ENCODE assay signal across 30 mouse cellular contexts in genomic region chrX:50456136-50456535, GRCm38 (mm10). TPM values are rescaled to one million over a fixed set of nuclear protein-coding genes. Genes with fewer than 3 reads are reported as not detected.
DNase-seq lines count a peak whose midpoint lies in the region; ATAC-seq lines count a peak whose summit lies in the region.
"Had no signal": no experiment of that assay in that cellular context is flagged by ENCODE, and none has a peak within 500 bp of the region (broad histone marks: within the 10 kb centered on the region; RNA-seq: fewer than 3 reads in every experiment).

No protein-coding gene starts in this region.

- H3K27ac ChIP-seq in forebrain, embryonic 13.5 days: no peak overlapping the region

- no peak overlapping the region for H3K9ac ChIP-seq in forebrain, embryonic 13.5 days

- ATAC-seq in monocyte, adult 5-6 weeks (replicated peaks; ENCODE audit: insufficient number of reproducible peaks, low FRiP score, low TSS enrichment, poor library complexity, severe bottlenecking): no peak
- ATAC-seq in forebrain, embryonic 13.5 days: no peak
- ATAC-seq: activated CD4-positive, CD25-positive, alpha-beta regulatory T cell, adult 4 months; CD4-positive, CD25-positive, alpha-beta regulatory T cell, adult 4 months; Patski had no signal

- no peaks in the 10 kb centered on the region for H3K4me1 ChIP-seq in forebrain, embryonic 13.5 days

- H3K4me2 ChIP-seq in forebrain, embryonic 13.5 days: no peak overlapping the region

- WGBS in forebrain, embryonic 13.5 days: 50% methylated on average over 1 of the region's 1 CpGs

- H3K27me3 ChIP-seq in forebrain, embryonic 13.5 days: no peaks in the 10 kb centered on the region
- H3K27me3 ChIP-seq: CH12.LX had no signal

- no peaks in the 10 kb centered on the region for H3K36me3 ChIP-seq in forebrain, embryonic 13.5 days (ENCODE audit: poor library complexity, severe bottlenecking)
- H3K36me3 ChIP-seq: G1E had no signal

- H3K9me3 ChIP-seq in forebrain, embryonic 13.5 days (replicated peaks): no peaks in the 10 kb centered on the region
- H3K9me3 ChIP-seq: G1E had no signal

- no peak overlapping the region for H3K4me3 ChIP-seq in forebrain, embryonic 13.5 days

- DNase-seq in ES-CJ7 (ENCODE audit: low read depth, low spot score) (peak; percentile 66), R1 (ENCODE audit: low read depth, low spot score) (peak; percentile 76), ZHBTc4 (ENCODE audit: low read depth, low spot score) (peak; percentile 21)
- no peak for DNase-seq in thymus, postnatal 25 days
- DNase-seq: adrenal gland, adult 2 months; adrenal gland, adult 8-10 months; adrenal gland, postnatal 10 days; adrenal gland, postnatal 14 days; adrenal gland, postnatal 25 days; adrenal gland, postnatal 36 days; B cell, adult 2 months; cerebellum, adult 11 months; cerebellum, adult 11-12 months; cerebellum, adult 18-20 months; cerebellum, adult 2 months; cerebellum, adult 8-10 months; cerebellum, adult 9-10 months had no signal

RNA-seq across cellular contexts. Expression of gene Olfr1324, which starts 27.8 kb away (rescaled TPM):
- 0.10 TPM in 1 of 3 replicates, not detected in the others for total RNA-seq in monocyte, adult 5-6 weeks (2017)
- not detected in 2 replicates for polyA plus RNA-seq in forebrain, embryonic 13.5 days (2015; fragmentation: Nextera tagmentation; extraction: Ambion mirVana)
- total RNA-seq: adrenal gland, adult 18-20 months; adrenal gland, adult 2 months; adrenal gland, adult 8-10 months; adrenal gland, postnatal 10 days; adrenal gland, postnatal 14 days; adrenal gland, postnatal 25 days; adrenal gland, postnatal 36 days; adrenal gland, postnatal 4 days; CH12.LX; ES-E14; G1E; MEL had no signal
- polyA plus RNA-seq: activated CD4-positive, CD25-positive, alpha-beta regulatory T cell, adult 4 months; adrenal gland, adult 2 months; brain, embryonic 14.5 days; C2C12; CD4-positive, CD25-positive, alpha-beta regulatory T cell, adult 4 months; cerebellum, adult 2 months; G1E; Patski had no signal
